Mouse (Mus musculus) left cerebral cortex, postnatal 36 days (tissue): ENCODE data around the gene Mixl1. TPM values are rescaled to one million over a fixed set of nuclear protein-coding genes. Genes with fewer than 3 reads are reported as not detected.

Experiments
- DNase-seq, 2 experiments: peaks; one replicate each; pipeline ENCODE4 v3.0.0; 2021 to 2022; ENCODE audit warnings: low spot score in 2 of 2, mixed read lengths in 1 of 2
- intact Hi-C: fragments of 180-260 bp; cut with DNase I; formaldehyde crosslinking; loops from one replicate; pipeline ENCODE4 v1.15.1; 2025
- total RNA-seq, 2 experiments: library from RNA; stranded (reverse); gene quantifications; 2 replicates each; pipeline ENCODE4 v1.2.3; 2021

Gene Mixl1
- total RNA-seq = not detected

DNA sequence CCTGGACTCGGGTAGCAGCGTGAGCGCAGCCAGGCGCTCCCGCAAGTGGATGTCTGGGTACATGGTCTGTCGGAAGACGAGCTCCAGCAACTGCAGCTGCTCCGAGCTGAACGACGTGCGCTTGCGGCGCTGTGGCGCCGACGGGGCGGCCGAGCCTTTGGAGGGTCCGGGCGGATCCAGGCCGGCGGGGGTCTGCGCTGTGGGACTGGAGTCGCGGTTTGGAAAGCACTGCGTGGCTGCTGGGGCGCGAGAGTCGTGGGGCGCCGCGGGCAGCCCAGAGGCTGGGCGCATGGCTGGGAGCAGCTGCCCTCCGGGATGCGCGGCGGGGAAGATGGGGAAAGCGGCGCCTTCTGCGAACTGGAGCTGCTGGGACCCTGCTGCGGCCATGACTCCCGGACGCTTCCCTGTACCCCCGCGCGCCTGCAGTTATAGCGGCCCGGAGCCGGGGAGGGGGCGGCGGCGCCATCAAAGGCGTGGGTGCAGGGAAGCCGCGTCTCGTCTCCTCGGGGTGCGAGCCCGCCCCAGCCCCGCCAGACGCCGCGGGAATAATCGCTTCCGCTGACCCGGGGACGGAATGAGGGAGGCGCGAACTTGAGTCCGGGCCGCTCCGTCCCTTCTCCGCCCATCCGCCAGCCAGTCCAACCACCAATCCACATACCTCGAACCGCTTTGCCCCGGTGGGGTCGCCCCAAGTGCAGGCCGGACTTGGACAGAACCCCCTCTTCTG, at the start of gene Mixl1:
Gene Mixl1 (minus strand): TSS at position 409 of the 727 bp plus-strand sequence.
- intact Hi-C loops = no loop called here
- no peak for DNase-seq

DNA sequence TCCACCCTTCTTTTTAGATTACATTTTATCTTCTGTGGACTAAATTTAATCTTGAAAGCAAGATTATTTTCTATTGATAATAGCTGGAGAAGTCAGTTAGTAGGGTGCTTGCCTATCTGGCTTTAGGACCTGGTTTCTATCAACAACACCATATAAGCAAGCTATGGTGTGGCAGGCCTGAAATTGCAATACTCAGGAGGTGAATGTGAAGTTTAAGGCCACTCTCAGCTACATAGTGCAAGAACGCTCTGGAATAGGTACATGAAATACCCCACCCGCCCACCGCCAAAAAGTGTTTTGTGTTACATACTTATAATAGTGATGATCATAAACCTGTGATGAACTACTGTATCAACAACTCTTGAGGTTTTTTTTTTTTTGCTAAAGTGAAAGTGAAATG, 32.4 kb upstream of the Mixl1 start:
- intact Hi-C loops = no loop called here
- DNase-seq = no peak

DNA sequence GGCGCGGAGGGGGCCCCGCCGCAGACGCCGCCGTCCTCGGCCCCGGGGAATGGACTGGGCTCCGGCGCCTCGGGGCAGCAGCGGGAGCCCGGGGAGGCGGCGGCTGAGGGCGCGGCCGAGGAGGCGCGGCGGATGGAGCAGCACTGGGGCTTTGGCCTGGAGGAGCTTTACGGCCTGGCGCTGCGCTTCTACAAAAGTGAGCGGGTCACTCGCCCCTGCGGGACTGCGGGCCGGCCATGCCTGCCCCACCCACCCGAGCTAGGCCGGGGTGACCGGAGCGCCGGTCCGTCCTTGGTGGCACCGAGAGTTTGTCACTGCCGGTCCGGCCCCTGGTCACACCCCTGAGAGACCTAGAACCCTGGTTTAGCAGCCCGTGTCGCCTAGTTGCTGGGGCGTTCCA, 29.3 kb upstream of the Mixl1 start:
- DNase-seq = no peak
- intact Hi-C loops = no loop called here

DNA sequence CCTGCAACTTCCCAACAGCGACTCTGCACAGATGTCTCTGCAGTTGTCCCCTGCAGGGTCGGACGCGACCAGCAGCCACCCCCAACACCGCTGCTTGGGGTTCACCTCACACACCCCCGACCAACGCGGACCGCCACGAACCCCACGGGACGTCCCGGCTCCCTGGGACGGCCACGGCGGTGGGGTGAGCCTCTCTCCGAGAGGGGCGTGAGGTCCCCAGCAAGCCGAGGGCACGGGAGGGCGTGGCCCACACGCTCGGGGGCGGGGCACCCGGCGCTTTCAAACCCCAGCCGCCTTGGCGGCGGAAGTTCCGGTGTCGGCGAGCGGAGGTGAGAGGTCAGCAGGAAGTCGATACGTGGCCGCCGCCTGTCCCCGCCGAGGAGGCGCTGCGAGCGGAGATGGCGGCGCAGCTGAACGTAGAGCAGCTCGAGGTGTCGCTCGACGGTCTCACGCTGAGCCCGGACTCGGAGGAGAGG, 28.9 kb upstream of the Mixl1 start, which contains the start of gene Acbd3:
Gene Acbd3 (plus strand): TSS at position 340 of the 476 bp plus-strand sequence.
- DNase-seq = peak; percentile 89 to 91
- intact Hi-C loops = no loop called here

DNA sequence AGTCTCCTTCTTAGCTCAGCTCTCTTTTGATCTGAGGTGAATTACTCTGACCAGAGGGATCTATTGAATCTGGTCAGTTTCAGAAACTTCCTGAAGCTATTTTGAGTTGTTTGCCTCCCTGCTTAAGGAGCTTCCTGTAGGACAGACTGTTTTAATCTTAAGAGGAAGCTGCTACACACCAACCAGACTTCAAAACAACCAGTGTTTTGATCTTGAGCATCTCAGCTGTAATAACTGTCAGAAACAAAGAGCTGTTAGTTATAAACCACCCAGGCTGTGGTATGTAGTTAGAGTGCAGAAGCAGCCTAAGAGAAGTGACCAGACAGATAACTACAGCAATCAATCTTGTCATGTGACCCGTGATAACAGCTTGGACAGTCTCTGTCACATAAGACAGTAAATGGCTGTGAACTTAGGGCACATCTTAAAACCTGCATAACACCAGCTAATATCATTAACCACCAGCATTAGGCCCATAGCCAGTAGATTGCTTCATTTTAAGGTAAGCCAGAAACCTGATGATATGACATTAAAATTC, 26.9 kb upstream of the Mixl1 start:
- no peak for DNase-seq
- intact Hi-C loops = no loop called here

DNA sequence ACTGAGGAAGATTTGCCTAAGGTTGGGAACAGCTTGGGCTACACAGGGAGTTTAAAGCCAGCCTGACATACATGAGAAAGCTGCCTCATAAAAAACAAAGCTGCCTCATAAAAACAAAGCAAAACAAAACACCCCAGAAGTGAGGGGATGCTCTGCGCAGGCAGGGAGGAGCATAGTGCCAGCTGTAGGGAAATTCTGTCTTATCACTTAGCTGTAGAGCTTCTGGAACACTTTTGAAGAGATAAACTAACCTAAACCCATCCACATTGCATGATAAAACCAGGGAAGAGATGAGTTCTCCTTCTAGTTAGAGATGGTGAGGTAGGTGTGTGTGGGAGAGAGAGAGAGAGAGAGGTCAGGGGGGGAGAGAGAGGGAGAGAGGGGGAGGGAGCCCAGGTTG, 25.8 kb upstream of the Mixl1 start:
- intact Hi-C loops = no loop called here
- DNase-seq = no peak

DNA sequence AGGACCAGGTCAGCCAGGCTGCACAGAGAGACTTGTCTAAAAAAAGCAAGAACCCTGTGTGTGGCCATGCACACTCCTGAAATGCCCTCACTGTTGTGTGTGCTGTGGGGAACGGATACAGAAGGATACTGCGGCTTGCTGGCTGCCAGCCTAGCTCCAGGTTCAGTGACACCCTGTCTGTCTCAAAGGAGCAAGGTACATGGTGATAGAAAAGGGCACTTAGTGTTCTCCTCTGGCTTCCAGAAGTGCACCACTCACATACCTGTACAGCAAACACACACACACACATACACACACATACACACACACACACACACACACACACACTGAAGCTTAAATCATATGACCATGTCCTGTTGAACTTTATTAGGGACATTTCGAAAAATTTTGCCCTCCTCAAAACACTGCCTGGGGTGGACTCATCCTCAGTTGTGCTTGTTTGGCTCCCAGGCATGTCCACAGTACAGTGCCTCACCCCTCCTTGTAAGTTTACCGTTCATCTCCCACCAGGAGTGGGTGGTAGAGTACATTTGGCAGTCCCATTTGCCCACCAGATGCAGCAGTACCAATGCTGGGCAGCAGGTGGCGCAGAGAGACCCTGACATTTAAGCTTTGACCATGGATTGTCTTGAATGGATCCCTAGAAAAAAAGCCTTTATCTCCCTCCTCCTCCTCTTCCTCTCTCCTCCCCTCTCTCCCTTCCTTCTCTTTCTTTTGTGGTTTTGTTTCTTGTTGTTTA, 23.3 kb upstream of the Mixl1 start:
- DNase-seq = peak; percentile 51 to 66
- intact Hi-C loops = loop anchor here (1.0 kb wide), 1 partner anchor 44 kb away; no protein-coding TSS in a partner anchor

DNA sequence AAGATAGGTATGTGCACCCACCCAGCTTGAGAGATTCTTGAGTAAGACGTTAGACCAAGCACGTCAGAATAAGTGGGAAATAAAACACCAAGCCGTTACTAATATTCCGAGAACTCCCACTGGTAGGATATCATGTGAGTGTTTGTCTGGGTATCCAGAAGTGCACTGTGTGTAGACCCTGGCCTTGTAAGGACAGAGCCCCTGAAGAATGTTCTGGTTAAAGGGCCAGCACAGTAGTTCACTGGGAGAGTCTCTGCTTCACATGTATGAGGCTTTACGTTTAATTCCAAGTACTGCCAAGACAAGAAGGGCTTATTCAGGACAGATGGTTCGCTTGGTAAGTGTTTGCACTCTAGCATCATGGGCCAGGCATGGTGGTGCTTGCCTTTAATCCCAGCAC, 22.6 kb upstream of the Mixl1 start:
- no peak for DNase-seq
- intact Hi-C loops = no loop called here

DNA sequence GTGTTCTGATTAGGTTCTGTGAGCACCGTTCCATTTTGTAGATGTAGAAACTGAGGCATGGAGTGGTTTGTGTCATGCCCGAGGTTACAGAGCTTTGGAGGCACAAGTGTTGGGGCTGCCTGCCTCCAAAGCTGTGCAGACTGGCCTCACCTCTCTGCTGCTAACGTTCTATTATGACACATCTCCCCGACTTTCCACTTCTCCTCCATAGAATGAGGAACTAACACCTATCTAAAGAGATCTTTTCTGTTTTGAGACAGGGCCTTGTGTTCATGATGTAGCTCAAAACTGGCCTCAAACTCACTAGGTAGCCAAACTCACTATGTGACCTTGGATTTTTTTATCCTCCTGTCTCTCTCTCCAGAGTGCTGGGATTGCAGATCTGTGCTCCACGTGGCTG, 21.9 kb upstream of the Mixl1 start:
- intact Hi-C loops = no loop called here
- DNase-seq = no peak

DNA sequence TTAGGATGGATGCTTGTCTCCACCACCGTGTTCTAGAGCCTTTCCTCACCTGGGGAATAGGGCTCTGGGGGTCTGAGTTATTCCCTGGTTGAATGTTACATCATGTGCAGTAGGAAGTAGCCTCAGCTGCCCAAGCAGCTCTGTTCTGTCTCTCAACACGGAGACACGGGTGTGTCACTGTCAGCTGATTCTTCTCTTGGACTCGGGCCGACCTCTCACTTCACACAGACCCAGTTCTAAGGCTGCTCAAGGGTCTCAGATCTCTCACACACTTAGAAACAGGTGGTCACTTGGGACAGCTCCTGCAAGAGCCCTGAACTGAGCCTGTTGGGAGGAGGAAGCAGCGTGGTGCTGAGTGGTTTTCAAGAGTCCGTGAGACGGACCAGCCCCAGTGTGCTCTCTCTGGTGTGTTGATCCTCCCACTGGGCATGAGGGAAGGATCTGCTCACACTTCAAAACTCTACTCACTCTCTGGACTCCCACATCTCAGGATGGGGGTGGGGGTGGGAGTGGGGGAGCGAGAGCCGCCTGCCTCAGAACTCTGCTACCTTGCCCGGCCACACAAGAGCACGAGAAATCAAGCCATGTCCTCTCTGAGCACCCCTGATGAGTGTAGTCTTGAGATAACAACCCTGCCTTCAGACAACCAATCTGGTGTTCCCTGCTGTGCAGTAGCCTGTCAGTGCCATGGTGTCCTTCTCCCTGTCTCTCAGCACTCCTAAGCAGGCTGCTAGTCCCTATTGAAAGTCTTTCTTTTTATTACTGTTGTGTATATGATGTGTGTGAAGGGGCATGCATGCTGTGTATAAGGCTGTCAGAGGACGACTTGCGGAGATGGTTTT, 12.3 kb upstream of the Mixl1 start:
- DNase-seq = no peak
- intact Hi-C loops = no loop called here

DNA sequence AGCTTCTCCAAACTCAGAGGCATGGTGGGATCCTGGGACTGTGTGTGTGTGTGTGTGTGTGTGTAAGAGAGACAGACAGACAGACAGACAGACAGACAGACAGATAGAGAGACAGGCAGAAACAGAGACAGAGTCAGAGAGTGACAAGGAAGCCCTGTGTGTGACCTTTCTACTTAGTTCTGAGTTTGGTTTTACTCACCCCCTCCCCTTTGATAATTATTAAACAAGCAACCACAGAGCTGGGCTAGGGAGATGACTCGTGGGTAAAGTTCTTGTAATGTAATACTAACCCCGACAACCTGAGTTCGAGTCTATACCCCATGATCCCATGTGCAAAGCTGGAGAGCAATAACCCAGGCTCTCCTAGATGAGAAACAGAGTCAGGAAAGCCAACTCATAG, 11.0 kb upstream of the Mixl1 start:
- DNase-seq = no peak
- intact Hi-C loops = no loop called here

DNA sequence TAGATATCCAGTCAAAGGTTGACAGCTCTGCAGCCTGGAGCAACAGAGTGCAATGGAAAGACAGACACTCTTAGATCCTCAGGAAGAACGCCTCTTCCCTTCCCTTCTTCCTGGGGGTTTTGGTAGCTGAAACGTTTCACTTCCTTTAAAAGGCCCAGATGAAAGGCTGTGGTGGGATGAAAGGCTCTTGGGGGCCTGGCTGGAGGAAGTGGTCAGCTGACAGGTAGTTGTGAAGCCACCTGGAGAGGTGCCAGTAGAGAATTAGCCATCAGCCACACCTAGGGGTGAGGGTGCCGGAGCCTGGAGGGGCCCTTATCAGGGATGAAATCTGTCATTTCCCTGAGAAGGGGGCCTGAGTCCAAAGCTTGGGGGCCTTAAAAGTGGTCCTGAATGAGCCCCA, 10.5 kb upstream of the Mixl1 start:
- intact Hi-C loops = no loop called here
- DNase-seq = no peak

DNA sequence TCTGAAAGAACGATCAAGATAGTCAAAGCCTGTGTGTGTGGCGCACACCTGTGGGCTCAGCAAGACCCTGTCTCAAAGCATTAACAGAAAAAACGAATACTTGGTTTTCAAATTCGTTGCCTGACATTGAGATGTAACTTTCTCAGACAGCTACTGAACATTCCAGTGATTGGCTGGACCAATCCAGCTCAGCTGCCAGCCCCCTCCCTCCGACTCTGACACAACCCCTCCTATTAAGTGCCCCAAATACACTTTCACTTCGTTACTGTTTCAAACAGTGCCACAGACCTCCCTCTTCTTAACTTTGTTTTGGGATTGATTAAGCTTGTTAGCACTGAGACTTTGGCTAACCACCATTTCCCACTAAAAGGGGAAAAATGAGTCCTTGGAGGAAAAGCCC, 6.6 kb upstream of the Mixl1 start:
- intact Hi-C loops = no loop called here
- DNase-seq = no peak

DNA sequence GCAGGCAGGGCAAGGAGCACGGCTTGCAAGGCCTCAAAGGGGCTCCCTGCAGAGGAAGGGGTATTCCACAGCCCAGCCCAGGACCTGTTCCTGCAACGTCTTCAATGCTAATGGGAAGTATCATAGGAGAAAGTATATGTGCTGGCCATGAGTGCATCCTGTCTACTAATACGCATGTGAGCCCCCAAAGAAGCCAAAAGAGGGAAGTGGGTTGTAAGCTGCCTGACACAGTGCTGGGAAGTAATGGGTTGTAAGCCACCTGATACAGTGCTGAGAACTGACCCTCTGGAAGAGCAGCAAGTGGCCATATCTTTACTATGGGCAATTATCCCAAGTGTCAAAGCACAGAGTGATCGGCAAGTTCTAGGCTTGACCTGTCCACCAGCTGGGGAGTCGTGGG, 1.2 kb upstream of the Mixl1 start:
- no peak for DNase-seq
- intact Hi-C loops = no loop called here

DNA sequence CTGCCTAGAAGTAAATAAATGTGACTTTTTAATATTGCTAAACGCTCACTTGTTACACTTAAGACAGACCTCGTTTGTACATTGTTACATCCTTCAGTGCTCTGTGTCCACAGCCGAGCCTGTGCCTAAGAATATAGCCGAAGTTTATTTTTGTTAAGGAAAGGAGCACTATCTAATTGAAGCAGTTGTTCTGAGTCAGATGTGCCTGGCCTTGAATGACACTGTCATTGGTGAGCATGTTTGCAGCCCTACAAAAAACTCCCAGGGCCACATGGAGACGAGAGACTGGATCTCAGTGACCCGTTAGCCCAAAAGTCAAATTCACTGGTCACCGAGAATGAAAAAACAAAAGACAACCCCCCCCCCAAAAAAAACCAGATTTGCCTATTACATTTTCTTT, 5.5 kb downstream of the Mixl1 start:
- DNase-seq = no peak
- intact Hi-C loops = no loop called here

Other genes starting within 250 kb of the Mixl1 start
- 100 to 1,000 TPM; 150 to 173 TPM for gene Stum, start 213.5 kb downstream of the Mixl1 start, total RNA-seq
- 10 to 100 TPM; 87.3 to 88.3 TPM for gene Parp1, start 128.1 kb downstream of the Mixl1 start, total RNA-seq
- gene Lin9, start 55.9 kb downstream of the Mixl1 start, total RNA-seq = 1 to 10 TPM; 4.2 to 4.5 TPM
- gene Acbd3, start 29.0 kb upstream of the Mixl1 start, total RNA-seq = 10 to 100 TPM; 30.1 to 35.1 TPM
- gene H3f3a, start 116.9 kb upstream of the Mixl1 start, total RNA-seq = 100 to 1,000 TPM; 274 to 285 TPM
- gene Sde2, start 154.1 kb upstream of the Mixl1 start, total RNA-seq = 10 to 100 TPM; 20.3 to 21.9 TPM
- under 1 TPM; 0.69 to 0.77 TPM for gene Lefty2, start 196.1 kb upstream of the Mixl1 start, total RNA-seq
- 10 to 100 TPM; 26.0 to 27.3 TPM for gene Pycr2, start 207.3 kb upstream of the Mixl1 start, total RNA-seq
- under 1 TPM in 1 of 2 experiments, not detected in 1; 0.20 TPM for gene Lefty1, start 238.0 kb upstream of the Mixl1 start, total RNA-seq
- gene Tmem63a, start 245.3 kb upstream of the Mixl1 start, total RNA-seq = 10 to 100 TPM; 13.8 to 20.6 TPM